Mouse (Mus musculus): ENCODE results near the gene Crlf3. TPM values are rescaled to one million over a fixed set of nuclear protein-coding genes. Genes with fewer than 3 reads are reported as not detected.
"Not testable (repeated sequence)": the region's sequence is repeated elsewhere in the genome, so short reads cannot be mapped to it uniquely, and the experiment has no call there.

Crlf3 gene
- polyA plus RNA-seq, 1 experiment from 2014 or later = 44.2 TPM

DNA sequence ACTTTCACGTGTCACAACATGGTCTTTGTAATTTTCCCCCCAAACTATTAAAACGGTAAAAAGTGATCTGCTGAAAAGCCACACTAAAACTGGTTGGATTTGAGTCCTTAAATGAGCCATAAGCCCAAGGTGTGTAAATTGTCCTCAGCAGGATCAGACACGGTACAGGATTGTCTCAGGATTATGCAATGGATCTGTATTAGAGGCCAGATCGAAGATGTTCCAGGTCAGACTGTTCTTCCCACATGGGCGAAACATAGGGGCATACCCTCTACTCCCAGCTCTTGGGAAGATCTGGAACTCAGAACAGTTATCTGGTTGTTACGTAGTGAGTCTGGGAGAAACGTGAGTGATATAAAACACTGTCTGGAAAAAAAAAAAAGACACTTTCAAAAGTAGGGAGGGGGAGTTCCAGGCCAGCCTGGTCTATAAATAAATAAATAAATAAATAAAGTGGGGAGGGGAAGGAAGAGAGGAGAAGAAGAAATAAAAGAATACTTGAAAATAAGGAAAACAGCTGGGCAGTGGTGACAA lies 1.1 kb upstream of the Crlf3 start:
- H3K4me2 ChIP-seq = no peak overlapping the region
- no peaks in the 10 kb centered on the region for H3K27me3 ChIP-seq
- no peaks in the 10 kb centered on the region for H3K9me3 ChIP-seq
- peak overlapping the region; percentile 97; the same call in 1 of the 2 replicates for H3K4me3 ChIP-seq
- no peak for ATAC-seq (ENCODE audit: insufficient number of reproducible peaks, low FRiP score, low TSS enrichment, low read depth)
- H3K27ac ChIP-seq = peak overlapping the region; percentile 96; the same call in 1 of the 2 replicates
- H3K36me3 ChIP-seq = no peaks in the 10 kb centered on the region
- H3K4me1 ChIP-seq = peaks cover 16% of the 10 kb centered on the region
- WGBS = 73% methylated on average over 7 of the region's 7 CpGs
- H3K9ac ChIP-seq = no peak overlapping the region

DNA sequence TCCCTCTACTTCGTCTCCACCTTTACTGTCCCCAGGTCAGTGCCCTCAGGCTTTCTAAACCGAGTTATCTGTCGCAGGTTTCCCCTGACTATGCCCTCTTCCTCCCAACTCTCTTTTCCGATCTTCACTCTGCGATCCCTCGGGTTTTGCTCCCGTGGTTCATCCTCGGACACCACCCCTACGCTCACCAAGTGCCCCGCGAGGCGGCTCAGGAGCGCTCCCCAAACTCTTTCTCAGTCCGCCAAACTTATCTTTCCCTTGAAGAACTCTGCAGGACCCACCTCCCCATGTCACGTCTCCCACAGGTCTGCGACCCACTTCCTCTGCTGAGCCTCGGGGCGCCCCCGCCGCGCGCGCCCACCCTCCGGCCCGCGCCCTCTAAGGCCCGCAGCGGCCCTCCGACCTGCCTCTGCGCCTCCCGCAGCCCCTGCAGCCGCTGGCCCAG lies 388 bp downstream of the Crlf3 start:
- peak overlapping the region; percentile 97 for H3K4me3 ChIP-seq
- H3K27ac ChIP-seq = peak overlapping the region; percentile 96
- H3K36me3 ChIP-seq = no peaks in the 10 kb centered on the region
- H3K4me2 ChIP-seq = peak overlapping the region; percentile 61
- peaks cover 16% of the 10 kb centered on the region for H3K4me1 ChIP-seq
- WGBS = under 1% methylated on average over 32 of the region's 32 CpGs
- H3K27me3 ChIP-seq = no peaks in the 10 kb centered on the region
- peak overlapping the region; percentile 95 for H3K9ac ChIP-seq
- H3K9me3 ChIP-seq = no peaks in the 10 kb centered on the region
- peak; percentile 56 for ATAC-seq (ENCODE audit: insufficient number of reproducible peaks, low FRiP score, low TSS enrichment, low read depth)

- WGBS = 61% methylated on average over 6 of the region's 6 CpGs
- no peak for ATAC-seq (ENCODE audit: insufficient number of reproducible peaks, low FRiP score, low TSS enrichment, low read depth)
These were observed 1.0 kb downstream of the Crlf3 start for GRCm38 (mm10) chr11:80079751-80080150.

GRCm38 (mm10) chr11:80078831-80079230 lies 2.0 kb downstream of the Crlf3 start:
- ATAC-seq (ENCODE audit: insufficient number of reproducible peaks, low FRiP score, low TSS enrichment, low read depth) = no peak
- H3K9me3 ChIP-seq = no peaks in the 10 kb centered on the region
- WGBS = 19% methylated on average over 1 of the region's 1 CpGs

More at GRCm38 (mm10) chr11:80079751-80080150, 1.0 kb downstream of the Crlf3 start:
- Histone ChIP-seq H3K4me1 (peaks cover 16% of the 10 kb centered on the region), H3K4me3 (peak overlapping the region; percentile 97), H3K36me3 (no peaks in the 10 kb centered on the region), H3K4me2 (peak overlapping the region; percentile 61), H3K27me3 (no peaks in the 10 kb centered on the region), H3K27ac (no peak overlapping the region), H3K9ac (0 out of 2 replicates have a peak overlapping the region, but pooled peaks have one; percentile 95), H3K9me3 (no peaks in the 10 kb centered on the region)

GRCm38 (mm10) chr11:80077784-80078545 lies 2.8 kb downstream of the Crlf3 start:
- Histone ChIP-seq H3K4me2 (no peak overlapping the region), H3K27me3 (no peaks in the 10 kb centered on the region), H3K4me1 (peaks cover 16% of the 10 kb centered on the region), H3K9me3 (no peaks in the 10 kb centered on the region), H3K36me3 (no peaks in the 10 kb centered on the region), H3K27ac (no peak overlapping the region), H3K9ac (no peak overlapping the region), H3K4me3 (no peak overlapping the region)
- ATAC-seq (ENCODE audit: insufficient number of reproducible peaks, low FRiP score, low TSS enrichment, low read depth) = no peak
- WGBS = 82% methylated on average over 14 of the region's 14 CpGs

More at GRCm38 (mm10) chr11:80078831-80079230, 2.0 kb downstream of the Crlf3 start:
- no peak overlapping the region for H3K9ac ChIP-seq
- no peak overlapping the region for H3K4me2 ChIP-seq
- peaks cover 16% of the 10 kb centered on the region for H3K4me1 ChIP-seq
- no peaks in the 10 kb centered on the region for H3K36me3 ChIP-seq
- no peak overlapping the region for H3K4me3 ChIP-seq
- H3K27ac ChIP-seq = no peak overlapping the region
- no peaks in the 10 kb centered on the region for H3K27me3 ChIP-seq

DNA sequence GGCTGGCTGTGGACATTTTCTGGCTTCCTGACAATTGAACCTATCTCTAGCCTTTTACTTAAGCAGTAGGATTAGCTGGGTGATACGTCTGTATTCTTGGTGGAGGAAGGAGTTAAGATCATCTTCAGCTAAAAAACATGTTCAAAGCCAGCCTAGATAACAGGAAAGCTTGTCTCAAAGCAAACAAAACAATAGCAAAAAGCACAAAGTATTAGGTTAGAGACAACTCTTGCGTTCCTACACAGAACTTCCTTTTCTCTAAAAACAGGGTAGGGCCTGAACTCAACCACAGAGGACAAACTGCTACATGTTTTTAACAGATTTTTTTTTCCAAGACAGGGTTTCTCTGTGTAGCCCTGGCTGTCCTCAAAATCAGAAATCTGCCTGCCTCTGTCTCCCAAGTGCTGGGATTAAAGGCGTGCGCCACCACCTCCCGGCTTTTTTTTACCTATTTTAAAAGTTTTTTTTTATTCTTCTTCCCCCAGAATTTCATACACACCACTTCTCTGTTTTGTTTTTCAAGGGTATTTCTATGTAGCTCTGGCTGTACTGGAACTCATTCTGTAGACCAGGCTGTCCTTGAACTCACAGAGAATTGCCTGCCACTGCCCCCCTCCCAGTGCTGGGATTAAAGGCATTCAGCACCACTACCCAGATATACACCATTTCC lies 5.0 kb downstream of the Crlf3 start:
- Histone ChIP-seq H3K9ac (no peak overlapping the region), H3K9me3 (no peaks in the 10 kb centered on the region), H3K27ac (no peak overlapping the region), H3K4me2 (no peak overlapping the region), H3K4me3 (no peak overlapping the region), H3K36me3 (no peaks in the 10 kb centered on the region), H3K27me3 (no peaks in the 10 kb centered on the region), H3K4me1 (peaks cover 9% of the 10 kb centered on the region)
- 93% methylated on average over 5 of the region's 5 CpGs for WGBS
- ATAC-seq (ENCODE audit: insufficient number of reproducible peaks, low FRiP score, low TSS enrichment, low read depth) = no peak

DNA sequence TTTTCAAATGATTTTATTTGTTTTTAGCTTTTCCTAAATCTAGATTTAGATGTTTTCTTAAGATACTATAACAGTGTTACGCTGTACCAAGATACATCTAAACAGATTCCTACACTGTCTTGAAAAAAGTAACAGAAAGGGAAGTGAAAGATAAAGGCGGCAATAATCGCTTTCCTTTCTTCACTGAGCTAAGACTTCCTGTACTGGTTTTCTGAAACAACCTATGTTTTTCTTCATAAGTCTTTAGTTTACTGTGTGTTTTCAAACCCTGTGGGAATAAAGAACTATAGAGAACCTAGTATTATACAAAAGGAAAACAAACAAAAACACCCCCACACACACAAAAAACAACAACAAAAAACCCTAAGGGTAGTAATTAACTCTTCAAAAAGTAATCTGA lies 8.4 kb downstream of the Crlf3 start:
- no peak for ATAC-seq (ENCODE audit: insufficient number of reproducible peaks, low FRiP score, low TSS enrichment, low read depth)
- WGBS = 87% methylated on average over 3 of the region's 3 CpGs

DNA sequence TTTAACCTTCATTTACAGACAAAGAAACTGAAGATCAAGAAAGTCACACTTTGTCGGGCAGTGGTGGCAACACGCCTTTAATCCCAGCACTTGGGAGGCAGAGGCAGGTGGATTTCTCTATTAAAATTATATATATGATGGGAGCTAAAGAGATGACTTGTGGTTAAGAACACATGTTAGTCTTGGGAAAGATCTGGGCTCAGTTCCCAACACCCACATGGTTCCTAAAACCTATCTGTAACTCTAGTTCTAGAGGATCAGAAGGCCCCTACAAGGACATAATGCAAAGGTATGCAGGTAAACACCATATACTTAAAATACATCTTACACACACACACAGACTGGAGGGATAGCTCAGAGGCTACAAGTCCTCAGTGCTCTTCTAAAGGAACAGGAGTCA lies 9.8 kb downstream of the Crlf3 start:
- Histone ChIP-seq H3K4me2 (no peak overlapping the region), H3K4me1 (0 out of 2 replicates have a peak, but pooled peaks cover 2% of the 10 kb centered on the region), H3K9ac (no peak overlapping the region), H3K4me3 (no peak overlapping the region), H3K9me3 (no peaks in the 10 kb centered on the region), H3K36me3 (no peaks in the 10 kb centered on the region), H3K27me3 (no peaks in the 10 kb centered on the region), H3K27ac (no peak overlapping the region)
- ATAC-seq (ENCODE audit: insufficient number of reproducible peaks, low FRiP score, low TSS enrichment, low read depth) = no peak
- 95% methylated on average over 2 of the region's 2 CpGs for WGBS

More for the DNA sequence above, 8.4 kb downstream of the Crlf3 start:
- Histone ChIP-seq H3K9me3 (no peaks in the 10 kb centered on the region), H3K27ac (no peak overlapping the region), H3K9ac (no peak overlapping the region), H3K4me2 (no peak overlapping the region), H3K4me3 (no peak overlapping the region), H3K27me3 (no peaks in the 10 kb centered on the region), H3K4me1 (0 out of 2 replicates have a peak, but pooled peaks cover 2% of the 10 kb centered on the region), H3K36me3 (no peaks in the 10 kb centered on the region)

GRCm38 (mm10) chr11:80069815-80070214 lies 11.0 kb downstream of the Crlf3 start:
- H3K36me3 ChIP-seq = no peaks in the 10 kb centered on the region
- H3K4me2 ChIP-seq = no peak overlapping the region
- no peak for ATAC-seq (ENCODE audit: insufficient number of reproducible peaks, low FRiP score, low TSS enrichment, low read depth)
- no peak overlapping the region for H3K27ac ChIP-seq
- H3K4me1 ChIP-seq = 0 out of 2 replicates have a peak, but pooled peaks cover 2% of the 10 kb centered on the region
- 48% methylated on average over 3 of the region's 3 CpGs for WGBS
- no peak overlapping the region for H3K4me3 ChIP-seq
- H3K27me3 ChIP-seq = no peaks in the 10 kb centered on the region
- no peaks in the 10 kb centered on the region for H3K9me3 ChIP-seq
- no peak overlapping the region for H3K9ac ChIP-seq

- no peaks in the 10 kb centered on the region for H3K27me3 ChIP-seq
- ATAC-seq (ENCODE audit: insufficient number of reproducible peaks, low FRiP score, low TSS enrichment, low read depth) = no peak
- H3K9me3 ChIP-seq = no peaks in the 10 kb centered on the region
- H3K4me1 ChIP-seq = 0 out of 2 replicates have a peak, but pooled peaks cover 2% of the 10 kb centered on the region
- H3K9ac ChIP-seq = no peak overlapping the region
- H3K4me3 ChIP-seq = no peak overlapping the region
- H3K4me2 ChIP-seq = no peak overlapping the region
- no peak overlapping the region for H3K27ac ChIP-seq
- 0 out of 2 replicates have a peak, but pooled peaks cover 6% of the 10 kb centered on the region for H3K36me3 ChIP-seq
- 78% methylated on average over 5 of the region's 5 CpGs for WGBS
These were observed 13.2 kb downstream of the Crlf3 start for GRCm38 (mm10) chr11:80067558-80067957.

DNA sequence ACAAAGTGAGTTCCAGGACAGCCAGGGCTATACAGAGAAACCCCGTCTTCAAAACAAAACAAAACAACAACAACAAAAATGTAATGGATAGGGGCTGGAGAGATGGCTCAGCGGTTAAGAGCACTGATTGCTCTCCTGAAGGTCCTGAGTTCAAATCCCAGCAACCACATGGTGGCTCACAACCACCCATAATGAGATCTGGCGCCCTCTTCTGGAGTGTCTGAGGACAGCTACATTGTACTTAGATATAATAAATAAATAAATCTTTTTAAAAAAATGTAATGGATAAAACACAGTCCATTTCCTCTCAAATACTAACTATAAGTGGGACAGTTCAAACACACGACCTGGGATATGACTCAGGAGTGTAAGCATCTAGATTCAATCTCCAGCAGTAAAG lies 14.4 kb downstream of the Crlf3 start:
- not testable (repeated sequence) for H3K27me3 ChIP-seq; ATAC-seq (ENCODE audit: insufficient number of reproducible peaks, low FRiP score, low TSS enrichment, low read depth); H3K9ac ChIP-seq; H3K27ac ChIP-seq; H3K4me1 ChIP-seq; H3K9me3 ChIP-seq; H3K4me2 ChIP-seq; H3K4me3 ChIP-seq
- whole genome bisulfite sequencing = 87% methylated on average over 4 of the region's 4 CpGs
- H3K36me3 ChIP-seq = peaks cover 13% of the 10 kb centered on the region

DNA sequence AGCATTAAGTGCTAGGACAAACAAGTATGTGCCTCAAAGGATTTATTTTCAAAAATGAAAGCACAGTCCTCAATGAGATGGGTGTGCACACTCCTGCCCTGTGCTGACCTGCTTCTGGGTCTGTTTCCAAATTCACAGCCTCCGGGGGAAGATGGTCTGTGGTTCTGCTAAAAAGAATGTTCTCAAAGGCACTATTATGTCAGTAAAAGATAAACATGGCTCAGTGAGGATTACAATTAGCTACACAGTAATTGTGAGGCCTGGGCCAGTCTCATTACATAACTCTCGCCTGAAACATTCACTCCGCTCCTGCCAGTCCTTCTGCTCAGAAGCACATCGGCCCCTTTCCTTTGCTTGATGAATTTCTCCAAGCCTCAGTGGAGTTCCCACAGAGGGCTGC lies 18.6 kb downstream of the Crlf3 start:
- WGBS = 71% methylated on average over 4 of the region's 4 CpGs
- no peak overlapping the region for H3K4me3 ChIP-seq
- 0 out of 2 replicates have a peak overlapping the region, but pooled peaks have one; percentile 47 for H3K27ac ChIP-seq
- H3K4me2 ChIP-seq = no peak overlapping the region
- ATAC-seq (ENCODE audit: insufficient number of reproducible peaks, low FRiP score, low TSS enrichment, low read depth) = no peak
- no peaks in the 10 kb centered on the region for H3K4me1 ChIP-seq
- H3K27me3 ChIP-seq = no peaks in the 10 kb centered on the region
- H3K36me3 ChIP-seq = peaks cover 35% of the 10 kb centered on the region
- H3K9ac ChIP-seq = no peak overlapping the region
- H3K9me3 ChIP-seq = no peaks in the 10 kb centered on the region

All from limb, embryonic 15.5 days (tissue).